Mouse (Mus musculus) heart, embryonic 12.5 days (tissue): Measurements from ENCODE around the gene Pelo. TPM values are rescaled to one million over a fixed set of nuclear protein-coding genes. Genes with fewer than 3 reads are reported as not detected.

Experiments
- ATAC-seq: fragments of 200-750 bp; cut with Nextera tagmentation; 2 replicates; pipeline ENCODE4 v1.8.0; 2017; ENCODE audit warnings: moderate TSS enrichment, moderate library complexity; ENCODE audit not compliant: insufficient number of reproducible peaks, low FRiP score
- H3K27ac ChIP-seq: fragments of 300-500 bp; sonication (generic); 2 replicates; pipeline ENCODE4 v1.5.1; 2016; ENCODE audit warnings: mild to moderate bottlenecking, moderate library complexity; ENCODE audit not compliant: poor library complexity, severe bottlenecking
- H3K27me3 ChIP-seq: fragments of 300-500 bp; sonication (generic); replicated peaks from 2 replicates; pipeline ENCODE4 v1.6.1; 2016; ENCODE audit warnings: mild to moderate bottlenecking, moderate library complexity
- H3K36me3 ChIP-seq: fragments of 300-500 bp; sonication (generic); 2 replicates; pipeline ENCODE4 v1.6.1; 2016; ENCODE audit warnings: mild to moderate bottlenecking, moderate library complexity
- H3K4me1 ChIP-seq: fragments of 300-500 bp; sonication (generic); replicated peaks from 2 replicates; pipeline ENCODE4 v1.6.1; 2016; ENCODE audit warnings: mild to moderate bottlenecking
- H3K4me2 ChIP-seq: fragments of 300-500 bp; sonication (generic); 2 replicates; pipeline ENCODE4 v1.6.1; 2016; ENCODE audit warnings: mild to moderate bottlenecking, moderate library complexity
- H3K4me3 ChIP-seq: fragments of 300-500 bp; sonication (generic); 2 replicates; pipeline ENCODE4 v1.5.1; 2016; ENCODE audit warnings: mild to moderate bottlenecking
- H3K9ac ChIP-seq: fragments of 300-500 bp; sonication (generic); 2 replicates; pipeline ENCODE4 v1.6.1; 2016; ENCODE audit warnings: mild to moderate bottlenecking, moderate library complexity
- H3K9me3 ChIP-seq: fragments of 300-500 bp; sonication (generic); replicated peaks from 2 replicates; pipeline ENCODE4 v1.6.1; 2016; ENCODE audit warnings: mild to moderate bottlenecking, moderate library complexity
- WGBS: fragments of 180-500 bp; shearing (Covaris S2); methylation state at CpG from one replicate; pipeline ENCODE4 v1.1.7; 2016; 5-methylcytosine and 5-hydroxymethylcytosine counted together
- polyA plus RNA-seq: library from polyadenylated mRNA; unstranded; fragments of >200 nt; fragmentation: Nextera tagmentation; extraction: Ambion mirVana; gene quantifications from 2 replicates; pipeline ENCODE4 v1.2.1, GENCODE M21; 2016

Pelo gene
- 7.1 TPM in 2 replicates for polyA plus RNA-seq

DNA sequence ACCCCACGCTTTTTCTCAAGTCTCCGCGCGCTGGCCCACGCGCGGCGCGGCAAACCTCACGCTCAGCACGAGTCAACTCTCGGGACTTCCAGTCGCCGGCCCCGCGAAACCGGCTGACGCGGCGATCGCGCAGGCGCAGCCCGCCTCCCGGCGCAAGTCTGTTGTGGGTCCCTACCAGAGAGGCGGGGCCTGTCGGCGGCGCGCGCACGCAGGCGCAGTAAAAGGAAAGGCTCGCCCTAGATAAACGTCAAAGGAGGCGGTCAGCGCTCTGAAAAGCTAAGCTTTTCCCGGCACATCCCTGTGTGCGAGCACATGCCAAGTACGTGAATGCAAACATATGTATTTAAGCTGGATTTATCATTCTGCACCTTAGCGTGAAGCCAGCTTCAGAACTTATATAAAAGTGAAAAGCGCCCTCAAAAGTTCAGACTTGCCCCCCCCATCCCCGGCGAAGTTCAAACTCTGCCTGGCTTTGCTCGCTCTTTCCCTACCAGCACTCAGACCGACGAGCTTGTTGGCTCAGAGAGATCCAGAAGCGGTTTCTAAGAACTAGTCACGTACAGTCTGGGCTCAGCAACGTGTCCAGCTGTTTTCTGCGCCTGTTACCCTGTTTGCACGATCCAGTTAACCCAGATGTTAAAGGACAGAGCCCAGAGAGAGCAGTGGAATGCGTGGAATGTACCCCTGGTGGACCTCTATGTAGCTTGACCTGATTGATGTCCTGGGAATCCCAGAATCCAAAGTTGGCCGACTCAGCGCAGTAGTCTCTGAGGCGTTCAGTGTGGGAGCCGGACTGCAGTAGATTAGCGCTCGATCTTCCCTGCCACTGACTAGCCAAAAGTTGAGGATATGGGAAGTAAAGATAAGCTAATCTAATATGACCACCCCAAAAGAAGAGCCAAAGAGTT is at the start of gene Pelo:
TSS of gene Pelo (minus strand) at position 118 of the 908 bp plus-strand sequence.
- Histone ChIP-seq H3K36me3 (peaks cover 29% of the 10 kb centered on the region), H3K27me3 (no peaks in the 10 kb centered on the region), H3K4me2 (peak within 1 kb of the TSS; percentile 98), H3K27ac (peak within 1 kb of the TSS; percentile 98), H3K9ac (peak within 1 kb of the TSS; percentile 94), H3K4me3 (peak within 1 kb of the TSS; percentile 87), H3K9me3 (no peaks in the 10 kb centered on the region), H3K4me1 (peaks cover 46% of the 10 kb centered on the region)
- WGBS, result 2% methylated on average over 60 of the region's 60 CpGs
- peak; percentile 96 for ATAC-seq

DNA sequence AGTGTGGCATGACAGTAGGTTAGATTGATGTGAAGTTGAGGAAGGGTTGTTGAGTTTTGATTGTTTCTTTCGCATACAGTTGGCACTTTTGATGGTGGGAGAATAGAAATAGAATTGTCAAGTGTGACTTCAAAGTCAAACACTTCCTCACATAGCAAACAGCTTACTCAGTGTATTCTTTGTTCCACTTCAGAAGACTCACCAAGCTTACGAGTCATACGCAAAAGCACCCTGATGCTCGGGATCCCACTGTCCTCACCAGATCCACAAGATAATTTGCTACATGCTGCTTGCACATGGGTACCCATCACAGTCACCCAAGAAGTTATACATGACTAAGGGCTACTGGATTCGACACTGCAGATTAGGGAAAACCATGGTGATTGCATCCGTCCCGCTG is 48.5 kb upstream of the Pelo start:
- no peak overlapping the region for H3K4me2 ChIP-seq

DNA sequence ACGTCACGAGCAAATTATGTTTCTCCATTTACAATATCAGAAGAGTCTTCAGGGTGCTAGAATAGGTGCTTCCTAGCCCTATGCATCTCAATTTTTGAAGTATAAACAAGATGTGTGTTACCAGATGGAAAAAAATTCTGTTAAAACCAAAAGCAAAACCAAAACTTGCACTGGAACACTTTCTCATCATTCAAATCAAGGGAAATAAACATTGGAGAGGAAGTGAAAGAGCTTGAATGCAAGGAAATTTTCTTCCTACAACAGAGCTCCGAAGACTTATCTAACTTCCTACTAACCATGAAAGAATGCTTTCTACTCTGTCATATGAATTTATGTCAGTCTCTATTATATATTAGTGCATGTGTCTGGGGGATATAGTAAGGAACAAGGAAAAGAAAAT is 46.8 kb upstream of the Pelo start:
- Histone ChIP-seq H3K4me3 (no peak overlapping the region), H3K4me1 (0 out of 2 replicates have a peak, but pooled peaks cover 7% of the 10 kb centered on the region), H3K27me3 (no peaks in the 10 kb centered on the region), H3K4me2 (no peak overlapping the region), H3K36me3 (no peaks in the 10 kb centered on the region), H3K9ac (no peak overlapping the region), H3K9me3 (no peaks in the 10 kb centered on the region), H3K27ac (no peak overlapping the region)
- 76% methylated on average over 3 of the region's 3 CpGs for WGBS
- ATAC-seq, result no peak

More for the DNA sequence above, 48.5 kb upstream of the Pelo start:
- Histone ChIP-seq H3K36me3 (no peaks in the 10 kb centered on the region), H3K4me1 (no peaks in the 10 kb centered on the region), H3K9me3 (no peaks in the 10 kb centered on the region), H3K4me3 (no peak overlapping the region), H3K27me3 (no peaks in the 10 kb centered on the region), H3K9ac (no peak overlapping the region), H3K27ac (no peak overlapping the region)
- WGBS, result 82% methylated on average over 7 of the region's 7 CpGs
- no peak for ATAC-seq

DNA sequence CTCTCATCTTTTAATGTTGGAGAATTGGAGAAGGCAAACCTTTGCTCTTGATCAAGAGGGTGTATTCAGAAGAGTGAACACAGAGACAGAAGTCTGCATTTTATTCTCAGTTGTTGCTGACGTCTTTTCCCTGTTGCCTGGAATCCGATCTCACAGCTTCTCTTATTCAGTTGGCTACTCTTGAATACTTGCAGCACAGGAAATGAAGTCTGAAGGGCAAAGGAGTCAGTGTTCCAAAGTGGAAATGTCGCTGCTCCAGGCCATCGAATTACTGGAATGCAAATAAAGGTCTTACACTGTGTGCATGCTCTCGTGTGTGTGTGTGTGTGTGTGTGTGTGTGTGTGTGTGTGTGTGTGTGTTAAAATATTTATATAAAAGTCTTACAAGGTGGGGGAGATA is 42.4 kb upstream of the Pelo start:
- H3K9me3 ChIP-seq, result no peaks in the 10 kb centered on the region
- no peak for ATAC-seq
- no peaks in the 10 kb centered on the region for H3K27me3 ChIP-seq
- WGBS, result 16% methylated on average over 5 of the region's 5 CpGs
- no peaks in the 10 kb centered on the region for H3K36me3 ChIP-seq
- 0 out of 2 replicates have a peak, but pooled peaks cover 7% of the 10 kb centered on the region for H3K4me1 ChIP-seq
- H3K9ac ChIP-seq, result no peak overlapping the region
- H3K4me3 ChIP-seq, result no peak overlapping the region
- H3K27ac ChIP-seq, result peak overlapping the region; percentile 74
- no peak overlapping the region for H3K4me2 ChIP-seq

DNA sequence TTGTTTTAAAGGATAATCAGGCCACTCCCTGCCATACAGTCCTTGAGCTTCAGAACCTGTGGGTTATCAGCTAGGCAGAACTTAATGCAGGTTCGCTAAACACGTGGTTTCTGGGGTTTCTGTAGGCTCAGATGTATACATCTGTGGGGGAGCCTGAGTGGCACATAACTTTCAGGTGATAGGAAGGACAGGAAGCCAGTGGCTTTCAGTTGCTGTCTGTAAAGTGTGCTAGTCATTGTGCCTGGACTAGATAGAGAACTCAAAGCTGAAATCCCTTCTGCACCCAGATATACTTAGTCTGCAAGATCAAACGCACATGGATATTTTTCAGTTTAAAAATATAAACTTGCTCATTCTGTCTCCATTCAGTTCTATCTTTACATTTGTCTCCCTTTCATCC is 41.4 kb upstream of the Pelo start:
- H3K4me3 ChIP-seq, result no peak overlapping the region
- 56% methylated on average over 3 of the region's 3 CpGs for WGBS
- H3K4me2 ChIP-seq, result no peak overlapping the region
- ATAC-seq, result no peak
- no peaks in the 10 kb centered on the region for H3K9me3 ChIP-seq
- H3K27me3 ChIP-seq, result no peaks in the 10 kb centered on the region
- no peak overlapping the region for H3K9ac ChIP-seq
- H3K36me3 ChIP-seq, result no peaks in the 10 kb centered on the region
- no peak overlapping the region for H3K27ac ChIP-seq
- H3K4me1 ChIP-seq, result 0 out of 2 replicates have a peak, but pooled peaks cover 7% of the 10 kb centered on the region

DNA sequence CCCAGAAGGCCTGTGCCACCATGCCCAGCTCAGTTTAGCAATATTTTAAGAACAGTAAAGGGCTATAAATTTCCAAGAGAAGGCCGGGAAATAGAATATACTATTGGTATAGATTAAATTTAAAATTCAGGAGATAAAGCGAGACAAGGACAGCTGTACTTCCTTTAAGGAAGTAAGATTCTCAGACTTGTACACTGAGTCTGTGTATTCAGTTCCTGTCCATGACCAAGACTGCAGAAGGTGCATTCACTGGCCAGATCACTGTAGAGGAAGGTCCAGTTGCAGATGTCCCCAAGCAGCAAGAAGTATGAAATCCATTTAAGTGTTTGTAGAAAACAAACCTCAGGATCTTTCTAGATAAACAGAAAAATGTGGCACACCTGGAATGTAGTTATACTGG is 40.0 kb upstream of the Pelo start:
- Histone ChIP-seq H3K9me3 (no peaks in the 10 kb centered on the region), H3K27me3 (no peaks in the 10 kb centered on the region), H3K4me2 (no peak overlapping the region), H3K27ac (no peak overlapping the region), H3K9ac (no peak overlapping the region), H3K4me1 (0 out of 2 replicates have a peak, but pooled peaks cover 7% of the 10 kb centered on the region), H3K4me3 (no peak overlapping the region), H3K36me3 (no peaks in the 10 kb centered on the region)
- 79% methylated on average over 2 of the region's 2 CpGs for WGBS
- no peak for ATAC-seq

DNA sequence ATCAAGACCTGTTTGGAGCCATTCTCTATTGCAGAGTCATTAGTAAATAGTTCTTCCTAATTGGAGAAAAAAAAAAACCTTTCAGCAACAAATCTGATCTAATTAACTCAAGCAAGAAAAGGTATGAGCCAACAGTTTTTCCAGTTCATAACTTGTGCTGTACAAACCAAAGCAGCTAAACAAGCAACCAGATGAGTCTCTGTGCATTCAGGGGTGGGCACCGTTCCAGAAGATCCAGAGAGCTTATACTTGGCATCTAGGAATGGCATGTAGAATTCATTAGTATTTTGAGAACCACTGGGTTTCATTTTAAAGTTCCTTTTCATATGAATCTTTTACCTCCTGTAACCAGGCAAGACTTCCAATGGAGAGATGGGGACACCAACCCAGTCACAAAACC is 37.8 kb upstream of the Pelo start:
- no peaks in the 10 kb centered on the region for H3K9me3 ChIP-seq
- no peak overlapping the region for H3K27ac ChIP-seq
- H3K27me3 ChIP-seq, result no peaks in the 10 kb centered on the region
- WGBS, result 74% methylated on average over 1 of the region's 1 CpGs
- no peak for ATAC-seq
- H3K4me3 ChIP-seq, result no peak overlapping the region
- no peak overlapping the region for H3K9ac ChIP-seq
- H3K4me2 ChIP-seq, result no peak overlapping the region
- 0 out of 2 replicates have a peak, but pooled peaks cover 11% of the 10 kb centered on the region for H3K4me1 ChIP-seq
- H3K36me3 ChIP-seq, result no peaks in the 10 kb centered on the region

DNA sequence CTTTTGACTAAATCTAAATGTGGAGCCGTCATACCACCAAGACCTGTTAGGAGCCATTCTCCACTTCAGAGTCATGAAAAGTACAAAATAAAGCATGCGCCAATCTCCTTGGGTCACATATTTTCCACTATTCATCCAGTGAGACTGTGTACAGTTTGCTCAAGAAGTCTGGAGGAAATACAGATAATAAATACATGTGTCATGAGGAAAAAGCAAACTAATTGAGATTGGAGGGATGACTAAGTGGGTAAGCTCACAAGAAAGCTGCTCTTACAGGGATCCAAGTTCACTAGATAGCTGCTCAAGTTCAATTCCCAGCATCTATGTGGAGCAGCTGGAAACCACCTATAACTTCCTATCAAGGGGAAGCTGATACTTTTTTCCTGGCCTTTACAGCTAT is 36.5 kb upstream of the Pelo start:
- H3K27ac ChIP-seq, result no peak overlapping the region
- H3K9me3 ChIP-seq, result no peaks in the 10 kb centered on the region
- H3K27me3 ChIP-seq, result no peaks in the 10 kb centered on the region
- WGBS, result 89% methylated on average over 2 of the region's 2 CpGs
- 0 out of 2 replicates have a peak, but pooled peaks cover 4% of the 10 kb centered on the region for H3K4me1 ChIP-seq
- no peak overlapping the region for H3K4me3 ChIP-seq
- H3K4me2 ChIP-seq, result no peak overlapping the region
- no peaks in the 10 kb centered on the region for H3K36me3 ChIP-seq
- H3K9ac ChIP-seq, result no peak overlapping the region
- ATAC-seq, result no peak

DNA sequence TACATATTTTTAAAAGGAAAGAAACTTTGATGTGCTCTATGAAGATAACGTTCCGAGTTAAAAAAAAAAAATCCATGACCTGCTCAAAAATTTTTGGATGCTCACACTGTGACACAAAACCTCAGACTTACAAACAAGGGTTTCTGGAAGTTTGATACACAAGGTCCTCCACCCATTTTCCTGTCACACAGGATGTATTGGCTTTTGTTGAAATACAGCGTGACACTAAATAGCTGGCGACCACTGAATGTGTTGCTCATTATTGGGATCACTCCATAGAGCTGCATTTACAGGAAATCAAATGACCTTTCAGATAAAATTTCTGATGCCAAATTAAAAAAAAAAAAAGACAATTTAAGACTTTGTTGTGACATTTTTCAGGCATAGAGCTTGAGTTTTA is 35.1 kb upstream of the Pelo start:
- Histone ChIP-seq H3K9me3 (no peaks in the 10 kb centered on the region), H3K4me1 (0 out of 2 replicates have a peak, but pooled peaks cover 4% of the 10 kb centered on the region), H3K27ac (no peak overlapping the region), H3K27me3 (no peaks in the 10 kb centered on the region), H3K4me2 (no peak overlapping the region), H3K36me3 (no peaks in the 10 kb centered on the region), H3K9ac (no peak overlapping the region), H3K4me3 (no peak overlapping the region)
- ATAC-seq, result no peak
- 82% methylated on average over 4 of the region's 4 CpGs for WGBS

DNA sequence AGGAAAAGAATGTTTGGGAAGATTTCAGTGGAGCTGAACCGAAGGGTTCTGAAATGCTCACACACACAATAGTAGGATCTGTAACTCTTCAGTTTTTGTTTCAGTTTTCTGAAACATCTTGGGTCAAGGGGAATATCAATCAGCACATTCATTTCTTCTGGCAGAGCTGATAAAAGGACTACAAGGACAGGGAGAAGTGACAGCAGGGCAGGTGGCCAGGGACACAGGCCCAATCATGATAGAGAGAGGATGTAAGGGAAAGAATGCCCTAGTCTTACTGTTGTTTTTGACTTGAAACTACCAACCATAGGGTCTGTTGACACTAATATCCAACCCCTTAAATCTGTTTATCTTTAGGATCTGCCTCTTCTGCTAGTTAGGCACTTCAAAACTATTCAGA is 34.5 kb upstream of the Pelo start:
- WGBS, result 52% methylated on average over 1 of the region's 1 CpGs
- Histone ChIP-seq H3K4me3 (no peak overlapping the region), H3K9ac (no peak overlapping the region), H3K36me3 (no peaks in the 10 kb centered on the region), H3K27ac (no peak overlapping the region), H3K4me2 (no peak overlapping the region), H3K9me3 (no peaks in the 10 kb centered on the region), H3K4me1 (0 out of 2 replicates have a peak, but pooled peaks cover 4% of the 10 kb centered on the region), H3K27me3 (no peaks in the 10 kb centered on the region)
- ATAC-seq, result no peak

DNA sequence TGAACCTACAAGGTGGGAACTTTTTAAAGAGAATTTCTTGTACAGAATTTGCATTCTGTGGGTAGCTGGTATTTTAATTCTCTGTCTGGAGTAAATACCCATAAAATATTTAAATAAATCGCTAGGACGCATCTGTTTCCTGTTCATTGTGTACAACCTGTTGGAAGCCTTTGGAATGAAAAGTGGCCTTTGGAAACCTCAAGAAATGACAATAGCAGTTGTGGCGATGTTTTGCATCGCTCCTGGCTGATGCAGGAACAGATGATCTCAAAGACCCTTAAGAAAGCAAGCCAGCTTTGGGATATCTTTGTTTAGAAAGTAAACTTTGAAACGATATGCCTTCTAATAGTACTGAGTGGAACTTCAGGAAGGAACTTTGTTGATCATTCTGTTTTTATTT is 28.8 kb upstream of the Pelo start:
- H3K27ac ChIP-seq, result no peak overlapping the region
- H3K27me3 ChIP-seq, result no peaks in the 10 kb centered on the region
- no peak for ATAC-seq
- no peak overlapping the region for H3K4me2 ChIP-seq
- no peaks in the 10 kb centered on the region for H3K9me3 ChIP-seq
- H3K9ac ChIP-seq, result no peak overlapping the region
- no peak overlapping the region for H3K4me3 ChIP-seq
- H3K4me1 ChIP-seq, result no peaks in the 10 kb centered on the region
- 67% methylated on average over 5 of the region's 5 CpGs for WGBS
- no peaks in the 10 kb centered on the region for H3K36me3 ChIP-seq
